Mouse (Mus musculus) neural tube, embryonic 14.5 days (tissue): ENCODE data around the gene Arhgap40. TPM values are rescaled to one million over a fixed set of nuclear protein-coding genes. Genes with fewer than 3 reads are reported as not detected.

Source experiments
- ATAC-seq: fragments of 200-750 bp; cut with Nextera tagmentation; 2 replicates; pipeline ENCODE4 v1.8.0; 2017; ENCODE audit warnings: low read depth, mild to moderate bottlenecking, moderate TSS enrichment, moderate library complexity
- H3K27ac ChIP-seq: fragments of 300-500 bp; sonication (generic); 2 replicates; pipeline ENCODE4 v1.5.1; 2014; ENCODE audit warnings: low read depth, mild to moderate bottlenecking, control low read depth, low read length, moderate library complexity, mixed read lengths
- H3K27me3 ChIP-seq: fragments of 300-500 bp; sonication (generic); 2 replicates; pipeline ENCODE4 v1.6.1; 2014; ENCODE audit warnings: low read length; ENCODE audit not compliant: control insufficient read depth, insufficient read depth
- H3K36me3 ChIP-seq: fragments of 300-500 bp; sonication (generic); 2 replicates; pipeline ENCODE4 v1.6.1; 2014; ENCODE audit warnings: low read length, mixed read lengths; ENCODE audit not compliant: control insufficient read depth, insufficient read depth
- H3K4me1 ChIP-seq: fragments of 300-500 bp; sonication (generic); 2 replicates; pipeline ENCODE4 v1.6.1; 2014; ENCODE audit warnings: low read length; ENCODE audit not compliant: control insufficient read depth, insufficient read depth
- H3K4me2 ChIP-seq: fragments of 300-500 bp; sonication (generic); 2 replicates; pipeline ENCODE4 v1.6.1; 2014; ENCODE audit warnings: mild to moderate bottlenecking, low read depth, low read length, control low read depth
- H3K4me3 ChIP-seq: fragments of 300-500 bp; sonication (generic); 2 replicates; pipeline ENCODE4 v1.5.1; 2014; ENCODE audit warnings: low read depth, low read length, control low read depth, mixed read lengths
- H3K9ac ChIP-seq: fragments of 300-500 bp; sonication (generic); replicated peaks from 2 replicates; pipeline ENCODE4 v1.6.1; 2014; ENCODE audit warnings: low read depth, mild to moderate bottlenecking, control low read depth, low read length, mixed read lengths
- H3K9me3 ChIP-seq: fragments of 300-500 bp; sonication (generic); 2 replicates; pipeline ENCODE4 v1.6.1; 2016; ENCODE audit warnings: low read length; ENCODE audit not compliant: control insufficient read depth
- WGBS: fragments of 180-500 bp; shearing (Covaris S2); extraction: QIAGEN DNeasy Blood & Tissue Kit; methylation state at CpG from one replicate; pipeline ENCODE4 v1.1.7; 2014; 5-methylcytosine and 5-hydroxymethylcytosine counted together
- polyA plus RNA-seq: library from polyadenylated mRNA; unstranded; fragments of >200 nt; fragmentation: Nextera tagmentation; extraction: Ambion mirVana; gene quantifications from 2 replicates; pipeline ENCODE4 v1.2.1, GENCODE M21; 2014

Gene Arhgap40
- polyA plus RNA-seq, 1 experiment from 2014 or later = 0.91 TPM

GRCm38 (mm10) chr2:158590495-158590894 is 77.9 kb downstream of the Arhgap40 start:
- 63% methylated on average over 3 of the region's 3 CpGs for WGBS

GRCm38 (mm10) chr2:158591286-158591685 is 78.7 kb downstream of the Arhgap40 start:
- no peak overlapping the region for H3K9ac ChIP-seq
- no peaks in the 10 kb centered on the region for H3K9me3 ChIP-seq
- WGBS = 24% methylated on average over 5 of the region's 5 CpGs
- H3K4me3 ChIP-seq = no peak overlapping the region
- no peak overlapping the region for H3K4me2 ChIP-seq
- no peak overlapping the region for H3K27ac ChIP-seq
- no peaks in the 10 kb centered on the region for H3K27me3 ChIP-seq
- peak; percentile 25; the same call in 1 of the 2 replicates for ATAC-seq
- peaks cover 26% of the 10 kb centered on the region; the same call in 1 of the 2 replicates for H3K4me1 ChIP-seq
- H3K36me3 ChIP-seq = no peaks in the 10 kb centered on the region

More at GRCm38 (mm10) chr2:158590495-158590894, 77.9 kb downstream of the Arhgap40 start:
- Histone ChIP-seq H3K27ac (no peak overlapping the region), H3K4me2 (no peak overlapping the region), H3K4me1 (peaks cover 22% of the 10 kb centered on the region; the same call in 1 of the 2 replicates), H3K36me3 (no peaks in the 10 kb centered on the region), H3K4me3 (no peak overlapping the region), H3K27me3 (no peaks in the 10 kb centered on the region), H3K9ac (no peak overlapping the region), H3K9me3 (no peaks in the 10 kb centered on the region)
- no peak for ATAC-seq

GRCm38 (mm10) chr2:158593371-158593770 is 80.8 kb downstream of the Arhgap40 start:
- ATAC-seq = no peak
- H3K27ac ChIP-seq = no peak overlapping the region
- H3K36me3 ChIP-seq = no peaks in the 10 kb centered on the region
- no peak overlapping the region for H3K4me2 ChIP-seq
- H3K27me3 ChIP-seq = no peaks in the 10 kb centered on the region
- no peak overlapping the region for H3K9ac ChIP-seq
- no peak overlapping the region for H3K4me3 ChIP-seq
- peaks cover 22% of the 10 kb centered on the region; the same call in 1 of the 2 replicates for H3K4me1 ChIP-seq
- H3K9me3 ChIP-seq = no peaks in the 10 kb centered on the region
- WGBS = 68% methylated on average over 4 of the region's 4 CpGs

GRCm38 (mm10) chr2:158595103-158595502 is 82.5 kb downstream of the Arhgap40 start:
- H3K4me1 ChIP-seq = peaks cover 11% of the 10 kb centered on the region; the same call in 1 of the 2 replicates
- no peak overlapping the region for H3K9ac ChIP-seq
- 2% methylated on average over 12 of the region's 12 CpGs for WGBS
- H3K4me3 ChIP-seq = no peak overlapping the region
- H3K27ac ChIP-seq = peak overlapping the region; percentile 52
- H3K9me3 ChIP-seq = no peaks in the 10 kb centered on the region
- H3K27me3 ChIP-seq = peaks cover under 1% of the 10 kb centered on the region; the same call in 1 of the 2 replicates
- no peaks in the 10 kb centered on the region for H3K36me3 ChIP-seq
- H3K4me2 ChIP-seq = 0 out of 2 replicates have a peak overlapping the region, but pooled peaks have one; percentile 12
- ATAC-seq = peak; percentile 83

- peaks cover 11% of the 10 kb centered on the region; the same call in 1 of the 2 replicates for H3K4me1 ChIP-seq
- 0 out of 2 replicates have a peak overlapping the region, but pooled peaks have one; percentile 12 for H3K4me2 ChIP-seq
- H3K9ac ChIP-seq = no peak overlapping the region
- 12% methylated on average over 7 of the region's 7 CpGs for WGBS
- H3K27me3 ChIP-seq = peaks cover 3% of the 10 kb centered on the region; the same call in 1 of the 2 replicates
- peak overlapping the region; percentile 52 for H3K27ac ChIP-seq
- no peaks in the 10 kb centered on the region for H3K9me3 ChIP-seq
- H3K4me3 ChIP-seq = no peak overlapping the region
- peak; percentile 44; the same call in 1 of the 2 replicates for ATAC-seq
- no peaks in the 10 kb centered on the region for H3K36me3 ChIP-seq
Measured at GRCm38 (mm10) chr2:158595577-158595976, 83.0 kb downstream of the Arhgap40 start.

GRCm38 (mm10) chr2:158596803-158597202 is 84.2 kb downstream of the Arhgap40 start:
- H3K27ac ChIP-seq = no peak overlapping the region
- peaks cover 3% of the 10 kb centered on the region; the same call in 1 of the 2 replicates for H3K27me3 ChIP-seq
- ATAC-seq = no peak
- H3K36me3 ChIP-seq = no peaks in the 10 kb centered on the region
- no peak overlapping the region for H3K4me3 ChIP-seq
- peaks cover 11% of the 10 kb centered on the region; the same call in 1 of the 2 replicates for H3K4me1 ChIP-seq
- H3K9ac ChIP-seq = no peak overlapping the region
- H3K9me3 ChIP-seq = no peaks in the 10 kb centered on the region
- 52% methylated on average over 1 of the region's 1 CpGs for WGBS
- no peak overlapping the region for H3K4me2 ChIP-seq

Other genes with a start within 250 kb of the Arhgap40 start
- 0.62 and 3.7 TPM in 2 replicates for gene Lbp, start 206.3 kb upstream of the Arhgap40 start, polyA plus RNA-seq
- gene Snhg11, start 137.2 kb upstream of the Arhgap40 start, polyA plus RNA-seq = 687 and 1,092 TPM in 2 replicates
- gene Ralgapb, start 102.9 kb upstream of the Arhgap40 start, polyA plus RNA-seq = 30.5 and 39.4 TPM in 2 replicates
- not detected in 2 replicates for gene Adig, start 10.2 kb upstream of the Arhgap40 start, polyA plus RNA-seq
- 9.2 and 10.7 TPM in 2 replicates for gene Slc32a1, start 98.0 kb downstream of the Arhgap40 start, polyA plus RNA-seq
- 12.9 TPM in 2 replicates for gene Actr5, start 112.1 kb downstream of the Arhgap40 start, polyA plus RNA-seq
- gene Ppp1r16b, start 152.6 kb downstream of the Arhgap40 start, polyA plus RNA-seq = 18.2 and 28.1 TPM in 2 replicates